Mouse (Mus musculus) layer of hippocampus, adult 11-12 months (tissue): ENCODE results near the gene Tmem251.

Experiments used
- DNase-seq: peaks from one replicate; pipeline ENCODE4 v3.0.0; 2022; ENCODE audit warnings: low spot score

Tmem251 gene

DNA sequence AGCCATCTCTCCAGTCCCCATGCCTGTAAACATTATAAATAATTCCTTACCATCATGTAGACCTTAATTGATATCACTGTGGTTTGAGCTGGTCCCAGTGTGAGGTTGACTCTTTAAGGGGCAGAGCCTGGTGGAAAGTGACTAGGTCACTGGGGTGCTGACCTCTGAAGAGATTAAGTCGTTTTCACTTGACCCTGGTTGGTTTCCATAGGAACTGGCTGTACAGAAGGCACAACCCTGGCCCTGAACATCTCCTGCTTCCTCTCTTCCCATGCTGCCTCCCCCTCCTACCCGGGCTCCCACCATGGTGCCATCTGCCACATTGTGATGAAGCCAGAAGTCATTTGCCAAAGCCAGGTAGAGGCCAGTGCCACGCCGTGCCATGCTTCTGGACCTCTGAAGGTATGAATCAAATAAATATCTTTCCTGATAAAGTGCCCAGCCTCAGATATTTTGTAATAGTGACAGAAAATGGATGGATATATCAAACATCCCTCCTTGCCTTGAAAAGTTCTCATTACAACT, 32.6 kb upstream of the Tmem251 start:
- DNase-seq = no peak

DNA sequence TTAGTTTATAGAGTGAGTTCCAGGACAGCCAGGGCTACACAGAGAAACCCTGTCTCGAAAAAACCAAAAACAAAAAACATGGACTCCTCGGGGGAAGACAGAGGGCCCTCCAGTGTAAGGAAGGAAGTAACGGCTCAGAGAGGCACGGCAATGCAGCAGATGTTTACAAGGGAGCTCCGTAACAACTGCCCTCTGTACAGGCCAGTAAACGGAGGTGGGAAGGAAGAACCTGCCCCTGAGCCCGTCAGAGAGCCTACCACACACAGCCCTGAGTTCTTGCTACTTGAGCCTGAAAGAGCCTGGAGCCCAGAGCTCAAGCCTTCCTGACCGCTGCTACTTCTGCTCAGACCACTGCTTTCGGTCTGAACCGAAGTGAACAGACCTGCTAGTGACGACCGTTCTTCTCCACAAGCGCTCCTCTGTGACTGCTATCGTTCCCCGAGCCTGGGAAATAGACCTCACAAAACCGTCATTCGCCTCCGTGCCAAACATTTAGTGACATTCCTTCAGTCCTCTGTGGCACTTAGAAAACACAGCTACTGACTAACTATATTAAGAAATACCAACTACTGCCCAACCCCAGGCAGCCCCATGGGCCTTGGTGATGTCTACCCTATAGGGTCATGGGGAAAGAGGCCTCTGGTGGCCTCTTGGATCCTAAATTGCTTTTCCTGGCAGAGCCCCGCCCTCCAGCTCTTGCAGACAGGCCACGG, 30.3 kb upstream of the Tmem251 start:
- DNase-seq = no peak

- DNase-seq = no peak
Measured at GRCm38 (mm10) chr12:102714116-102714515, 29.4 kb upstream of the Tmem251 start.

- no peak for DNase-seq
Measured at GRCm38 (mm10) chr12:102714654-102715395, 28.7 kb upstream of the Tmem251 start.

- no peak for DNase-seq
Measured at GRCm38 (mm10) chr12:102719552-102720315, 23.8 kb upstream of the Tmem251 start.

GRCm38 (mm10) chr12:102722451-102722850, 21.1 kb upstream of the Tmem251 start:
- no peak for DNase-seq

GRCm38 (mm10) chr12:102722966-102723365, 20.6 kb upstream of the Tmem251 start:
- no peak for DNase-seq

GRCm38 (mm10) chr12:102723861-102724260, 19.7 kb upstream of the Tmem251 start:
- no peak for DNase-seq

- no peak for DNase-seq
Measured at GRCm38 (mm10) chr12:102725146-102725545, 18.4 kb upstream of the Tmem251 start.

- DNase-seq = no peak
Measured at GRCm38 (mm10) chr12:102725761-102726175, 17.8 kb upstream of the Tmem251 start.

- DNase-seq = peak; percentile 80
Measured at GRCm38 (mm10) chr12:102729855-102730797, 13.4 kb upstream of the Tmem251 start.

DNA sequence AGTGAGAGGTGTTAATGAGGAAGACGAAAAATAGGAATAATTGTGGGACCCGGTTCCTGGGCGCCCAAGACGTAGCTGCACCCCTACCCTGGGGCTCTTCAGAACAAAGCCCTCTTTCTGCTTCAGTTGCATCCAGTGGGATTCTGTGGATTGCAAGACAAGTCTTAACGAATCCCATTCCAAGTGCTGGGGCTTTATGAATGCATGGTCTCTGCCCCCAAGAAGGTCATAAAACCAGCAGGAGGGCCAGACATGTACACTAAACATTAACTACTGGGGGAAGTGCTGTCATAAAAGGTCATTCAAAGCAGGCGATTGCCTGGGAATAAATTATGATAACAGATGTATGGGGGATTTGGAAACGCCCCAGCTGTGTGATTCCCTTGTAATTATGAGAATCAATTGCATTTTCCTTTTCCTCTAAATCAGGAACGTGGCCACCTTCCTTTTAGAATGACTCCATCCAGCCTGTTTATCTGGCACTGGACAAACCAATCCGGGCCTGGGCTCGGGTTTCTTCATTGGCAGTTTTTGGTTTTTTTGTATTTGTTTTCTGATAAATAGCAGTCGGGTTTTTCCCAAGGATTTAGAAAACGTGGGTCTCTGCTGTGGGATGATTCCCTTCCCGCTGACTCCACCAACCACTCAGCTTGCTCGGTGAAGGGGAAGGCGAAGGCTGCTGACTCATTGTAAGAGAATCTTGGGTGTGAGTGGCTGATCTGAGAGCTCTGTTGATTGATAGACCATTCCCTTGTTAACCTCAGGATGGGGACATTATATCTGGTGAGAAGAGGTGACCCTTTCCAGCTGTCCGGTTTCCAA, 12.6 kb upstream of the Tmem251 start:
- no peak for DNase-seq

DNA sequence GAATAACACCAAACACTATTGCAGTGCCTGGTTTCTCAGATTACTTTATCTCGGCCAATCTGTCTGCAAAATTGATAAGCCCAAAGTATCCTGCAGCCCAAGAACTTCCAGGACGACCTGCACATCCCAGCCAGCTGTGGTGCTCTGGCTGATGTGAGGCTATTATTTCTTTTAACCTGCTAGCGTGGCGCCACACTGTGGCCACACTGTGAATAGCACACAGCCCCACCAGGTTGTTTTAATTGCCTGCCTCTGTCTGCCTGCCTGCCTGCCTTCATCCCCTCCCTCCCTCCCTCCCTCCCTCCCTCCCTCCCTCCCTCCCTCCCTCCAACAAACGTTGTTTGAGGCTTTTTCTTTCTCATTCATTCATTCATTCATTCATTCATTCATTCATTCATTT, 10.2 kb upstream of the Tmem251 start:
- peak; percentile 47 for DNase-seq

DNA sequence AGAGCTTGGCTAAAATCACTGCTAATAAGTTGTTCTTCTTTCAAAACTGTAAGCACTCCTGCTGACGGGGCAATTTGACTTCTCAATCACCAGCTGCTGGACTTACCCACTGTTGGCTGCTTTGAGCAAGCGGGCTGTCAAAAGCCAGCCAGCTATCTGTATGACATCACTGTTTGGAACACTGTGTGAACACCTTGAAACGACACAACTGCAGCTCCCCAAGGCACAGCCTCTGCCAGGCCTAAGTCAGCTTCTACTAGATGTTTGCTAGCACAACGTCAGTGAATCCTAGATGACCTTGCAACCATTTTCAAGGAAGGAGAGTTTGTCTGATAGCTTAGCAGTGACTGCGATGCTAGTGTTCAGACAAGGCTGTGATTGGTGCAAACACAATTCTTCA, 4.5 kb upstream of the Tmem251 start:
- DNase-seq = no peak

DNA sequence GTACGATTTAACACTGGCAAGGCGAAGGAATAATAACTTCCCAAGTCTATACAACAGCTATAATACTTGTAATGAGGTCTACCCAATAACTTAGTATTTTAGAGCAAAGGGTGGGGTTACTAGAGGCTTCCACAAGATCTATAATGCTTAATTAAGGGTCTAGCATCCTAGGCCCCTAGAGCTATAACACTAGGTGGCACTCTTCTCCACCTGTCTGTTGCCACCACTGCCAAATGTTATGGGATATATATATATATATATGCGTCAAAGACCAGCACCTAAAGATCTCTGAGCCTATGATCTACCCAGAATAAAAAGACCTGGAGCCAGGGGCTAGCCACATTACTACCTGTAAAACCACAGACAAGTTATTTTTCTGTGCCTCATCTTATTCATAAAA, 3.3 kb upstream of the Tmem251 start:
- no peak for DNase-seq

- no peak for DNase-seq
Measured at GRCm38 (mm10) chr12:102742056-102742455, 1.5 kb upstream of the Tmem251 start.

GRCm38 (mm10) chr12:102743036-102743588, 450 bp upstream of the Tmem251 start:
- no peak for DNase-seq

- DNase-seq = no peak
Measured at GRCm38 (mm10) chr12:102744839-102745238, 1.3 kb downstream of the Tmem251 start.

DNA sequence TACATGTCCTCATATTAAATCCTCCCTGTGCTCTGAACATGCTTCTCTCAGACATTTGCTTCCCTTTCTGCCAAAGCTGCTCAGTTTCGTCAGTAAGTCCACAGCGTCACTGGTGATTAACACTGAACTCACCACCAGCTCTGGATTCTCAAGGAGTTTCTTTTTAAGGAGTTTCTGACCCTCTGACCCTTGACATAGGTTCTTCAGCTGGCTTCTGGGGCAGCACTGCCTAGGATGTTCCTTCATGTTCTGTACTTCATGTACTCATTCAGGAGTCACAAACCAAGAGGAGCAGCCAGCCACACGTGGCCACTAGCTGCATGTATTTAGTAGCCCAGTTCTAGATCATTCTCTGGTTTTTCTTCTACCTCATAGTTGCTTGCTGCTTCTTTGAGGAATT, 4.7 kb downstream of the Tmem251 start:
- no peak for DNase-seq

DNA sequence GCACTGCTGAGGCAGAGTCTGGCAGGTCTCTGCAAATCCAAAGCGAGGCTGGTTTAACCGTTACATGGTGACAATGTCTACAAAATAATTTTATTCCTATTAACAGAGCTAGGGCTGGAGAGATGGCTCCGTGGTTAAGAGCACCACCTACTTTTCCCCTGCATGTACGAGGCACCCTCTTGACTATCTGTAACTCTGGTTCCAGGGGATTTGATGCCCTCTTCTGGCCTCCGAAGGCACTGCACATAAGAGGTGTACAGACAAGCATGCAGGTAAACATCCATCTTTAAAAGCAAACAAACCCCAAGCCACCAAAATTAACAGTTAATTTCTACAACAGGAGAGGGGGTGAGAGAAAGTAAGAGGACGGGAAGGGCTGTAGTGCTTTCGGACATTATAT, 12.7 kb downstream of the Tmem251 start:
- no peak for DNase-seq
